Mouse (Mus musculus) stomach, postnatal 0 days (tissue): Measurements from ENCODE around the gene C2cd3.

Source experiments
- CTCF ChIP-seq: IDR thresholded peaks from 2 replicates; pipeline ENCODE4 v1.5.1; 2016; ENCODE audit warnings: antibody characterized with exemption, low read depth, mild to moderate bottlenecking, moderate library complexity
- EP300 ChIP-seq: optimal IDR thresholded peaks from 2 replicates; pipeline ENCODE3; 2016; ENCODE audit warnings: antibody characterized with exemption

DNA sequence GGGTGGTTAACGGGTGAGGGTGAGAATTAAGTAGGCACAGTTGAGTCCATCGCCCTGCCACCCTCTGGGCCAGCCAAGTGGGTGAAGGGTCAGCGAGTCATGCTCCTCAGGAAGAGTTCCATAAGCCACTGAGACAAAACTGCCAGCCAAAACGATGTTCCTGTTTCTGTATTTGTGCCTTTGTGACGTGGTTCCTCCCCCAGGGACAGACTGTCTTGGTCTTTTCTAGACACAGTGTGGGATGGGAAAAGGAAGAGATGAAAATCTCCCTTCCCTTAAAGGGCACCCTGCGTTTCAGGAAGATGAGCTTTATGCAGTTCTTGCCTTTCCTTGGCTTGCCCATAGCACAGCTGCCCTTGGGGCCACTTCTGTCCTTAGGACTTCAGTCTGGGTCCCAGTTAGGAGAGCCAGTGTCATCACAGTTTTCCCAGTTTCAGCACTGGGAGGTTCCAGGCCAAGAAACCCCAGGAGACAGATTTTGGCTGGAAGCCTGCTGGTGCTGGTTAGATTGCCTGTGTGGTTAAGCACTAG, 89.7 kb downstream of the C2cd3 start:
- TF ChIP-seq EP300, result no peak
- TF ChIP-seq CTCF, result no peak
